Mouse (Mus musculus): ENCODE results near the gene Gpr137.

Gpr137 gene

GRCm38 (mm10) chr19:6973581-6974190 lies 31.4 kb upstream of the Gpr137 start:
- no peak for DNase-seq (ENCODE audit: low read depth, low spot score)

DNA sequence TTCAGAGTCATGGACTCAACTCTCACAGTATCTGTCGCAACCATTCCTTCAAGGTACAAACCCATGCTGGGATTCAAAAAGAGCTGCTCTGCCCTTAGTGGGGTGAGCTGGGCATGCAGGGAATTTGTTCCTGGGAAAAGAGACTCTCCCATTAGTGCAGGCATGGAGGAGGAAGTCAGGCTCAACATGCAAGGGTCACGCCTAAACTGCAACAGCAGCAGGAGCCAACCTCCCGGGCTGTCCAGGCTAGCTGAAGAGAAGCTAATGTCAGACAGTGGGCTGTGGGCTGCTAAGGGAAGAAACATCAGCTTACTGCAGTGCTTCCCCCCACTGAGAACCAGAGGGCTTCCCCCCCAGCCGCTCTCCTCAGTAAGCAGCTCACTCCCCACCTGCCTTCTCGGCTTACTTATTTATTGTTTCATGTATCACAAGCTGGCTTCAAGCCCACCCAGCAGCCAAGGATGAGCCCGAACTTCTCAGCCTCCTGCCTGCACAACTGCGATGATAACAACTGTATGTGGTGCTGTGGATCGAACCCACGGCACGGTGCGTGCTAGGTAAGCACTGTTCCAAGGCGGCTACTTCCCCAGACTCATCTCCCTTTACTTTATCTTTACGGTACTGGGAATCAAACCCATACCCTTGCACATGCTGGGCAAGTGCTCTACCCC lies 30.1 kb upstream of the Gpr137 start:
- DNase-seq (ENCODE audit: low read depth, low spot score) = no peak

DNA sequence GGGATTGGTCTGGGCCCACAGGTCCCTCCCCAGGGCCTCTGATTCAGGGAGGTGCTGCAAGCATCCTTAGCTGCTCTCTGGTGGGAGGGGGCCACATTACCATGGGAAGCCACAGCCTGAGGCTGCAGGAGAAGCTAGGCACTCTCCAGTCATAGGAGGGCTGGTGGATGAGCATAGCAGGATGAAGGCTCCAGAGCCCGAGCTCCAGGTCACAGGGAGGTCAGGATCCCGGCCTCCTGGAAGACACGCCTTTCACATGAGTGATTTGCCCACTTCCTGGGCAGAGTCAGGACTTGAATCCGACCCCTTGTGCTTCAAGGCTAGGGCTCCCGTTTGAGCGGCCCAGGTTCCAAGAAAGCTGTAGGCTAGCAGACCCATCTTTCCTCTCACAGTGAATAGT lies 29.4 kb upstream of the Gpr137 start:
- peak; percentile 25 for DNase-seq (ENCODE audit: low read depth, low spot score)

- DNase-seq (ENCODE audit: low read depth, low spot score) = peak; percentile 43
Observed at GRCm38 (mm10) chr19:6970460-6971085, 28.3 kb upstream of the Gpr137 start.

DNA sequence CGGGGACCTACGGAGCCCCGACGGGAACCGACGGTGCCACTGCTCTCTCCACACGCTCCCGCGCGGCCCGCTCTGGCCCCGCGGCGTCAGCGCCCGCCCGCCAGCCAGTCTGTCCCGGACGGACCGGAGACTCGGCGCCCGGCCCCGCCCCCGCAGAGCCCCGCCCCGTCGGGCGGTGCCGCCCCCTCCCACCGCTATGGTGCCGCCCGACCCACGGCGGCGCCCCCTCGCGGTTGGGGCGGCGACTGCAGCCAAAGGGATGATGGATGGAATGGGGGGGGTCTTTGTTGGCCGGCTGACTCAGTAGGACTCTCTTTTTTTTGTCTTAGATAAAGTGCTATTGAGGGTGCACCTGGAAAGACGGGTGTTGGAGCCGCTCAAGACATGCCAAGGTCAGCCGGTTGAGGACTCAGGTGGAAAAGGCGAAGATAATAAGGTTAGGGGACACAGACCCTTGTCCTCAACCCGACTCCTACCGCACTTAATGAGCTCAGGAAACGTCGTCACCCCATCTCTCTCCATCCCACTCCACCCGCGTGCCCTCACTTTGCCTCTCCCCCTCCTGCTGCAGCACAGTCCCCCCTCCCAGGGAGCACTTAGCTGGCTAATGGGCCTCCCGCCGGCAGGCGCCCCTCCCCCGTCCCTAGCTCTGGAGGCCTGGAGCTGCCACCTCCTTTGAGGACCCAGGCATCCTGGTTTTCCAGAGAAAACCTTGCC lies 27.5 kb upstream of the Gpr137 start:
- DNase-seq (ENCODE audit: low read depth, low spot score) = peak; percentile 67

DNA sequence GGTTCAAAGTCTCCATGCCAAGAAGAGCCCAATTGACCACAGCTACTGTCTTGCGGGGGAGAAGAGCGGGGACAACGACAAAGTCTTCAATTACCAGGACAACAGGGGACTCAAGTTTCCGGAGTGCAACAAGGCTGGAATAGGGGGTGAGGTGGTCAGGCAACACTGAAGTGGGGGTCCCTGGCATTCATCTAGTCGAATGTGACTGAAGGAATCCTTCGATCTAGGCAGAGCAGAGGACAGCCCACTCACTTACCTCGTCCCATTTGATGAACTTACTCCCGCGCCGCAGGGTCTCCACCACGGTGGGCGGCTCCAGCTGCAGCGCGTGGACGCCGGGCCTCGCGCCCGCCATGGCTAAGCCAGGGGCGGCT lies 27.0 kb upstream of the Gpr137 start:
- peak; percentile 32 for DNase-seq (ENCODE audit: low read depth, low spot score)

DNA sequence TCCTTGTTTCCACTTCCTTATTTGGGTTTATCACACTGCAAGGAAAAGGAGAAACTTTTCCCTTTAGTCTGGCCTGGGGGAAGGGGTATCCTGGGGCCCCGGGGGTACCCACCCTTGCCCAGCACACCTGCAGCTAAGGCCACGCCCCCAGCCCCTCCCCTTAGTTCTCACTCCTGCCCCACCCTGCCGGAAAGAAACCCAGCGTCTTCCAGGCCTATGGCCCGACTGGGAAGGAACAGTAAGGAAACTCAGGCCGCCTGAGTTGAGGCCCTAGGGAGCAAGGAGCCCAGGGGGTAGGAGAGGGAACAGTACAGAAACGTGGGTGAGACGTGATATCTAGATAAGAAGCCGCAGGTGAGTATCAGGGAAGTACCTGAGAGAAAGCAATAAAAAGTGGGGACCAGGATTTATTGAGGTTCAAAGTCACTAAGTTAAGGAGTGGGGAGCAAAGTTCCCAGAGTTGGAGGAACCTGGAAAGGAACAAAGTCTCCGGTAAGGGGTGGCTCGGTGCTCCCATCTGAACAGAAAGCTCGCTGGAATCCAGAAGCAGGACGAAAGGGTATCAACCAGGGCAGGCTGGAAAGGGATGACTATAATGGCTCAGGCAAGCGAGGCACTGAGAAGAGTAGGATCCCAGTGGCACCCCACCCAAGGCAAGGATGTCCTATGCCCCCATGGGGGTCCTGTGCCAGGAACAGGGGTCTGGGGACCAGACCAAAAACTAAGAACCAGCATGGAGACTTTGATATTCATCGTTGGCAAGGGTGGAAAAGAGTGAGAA lies 26.4 kb upstream of the Gpr137 start:
- DNase-seq (ENCODE audit: low read depth, low spot score) = peak; percentile 60

GRCm38 (mm10) chr19:6956461-6956860 lies 14.2 kb upstream of the Gpr137 start:
- DNase-seq (ENCODE audit: low read depth, low spot score) = no peak

DNA sequence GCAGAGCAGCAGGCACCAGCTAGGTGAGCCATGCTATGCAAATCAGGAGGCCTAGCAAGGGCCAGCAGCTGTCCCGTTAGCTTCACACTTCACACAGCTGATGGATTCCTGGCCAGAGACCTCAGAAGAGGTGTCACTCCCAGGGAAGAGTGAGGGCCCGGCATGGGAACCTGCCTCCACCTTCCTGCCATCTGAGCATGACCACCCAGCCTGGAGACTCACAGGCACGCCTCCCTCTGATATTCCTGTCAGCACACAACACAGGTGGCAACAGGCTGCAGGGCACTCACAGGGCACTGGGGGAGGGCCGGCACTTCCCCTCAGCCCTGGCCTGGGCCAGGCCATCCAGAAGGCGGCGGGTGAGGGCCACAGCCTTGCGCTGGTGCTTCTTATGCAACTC lies 13.1 kb upstream of the Gpr137 start:
- no peak for DNase-seq (ENCODE audit: low read depth, low spot score)

GRCm38 (mm10) chr19:6954046-6954445 lies 11.8 kb upstream of the Gpr137 start:
- peak; percentile 63 for DNase-seq (ENCODE audit: low read depth, low spot score)

DNA sequence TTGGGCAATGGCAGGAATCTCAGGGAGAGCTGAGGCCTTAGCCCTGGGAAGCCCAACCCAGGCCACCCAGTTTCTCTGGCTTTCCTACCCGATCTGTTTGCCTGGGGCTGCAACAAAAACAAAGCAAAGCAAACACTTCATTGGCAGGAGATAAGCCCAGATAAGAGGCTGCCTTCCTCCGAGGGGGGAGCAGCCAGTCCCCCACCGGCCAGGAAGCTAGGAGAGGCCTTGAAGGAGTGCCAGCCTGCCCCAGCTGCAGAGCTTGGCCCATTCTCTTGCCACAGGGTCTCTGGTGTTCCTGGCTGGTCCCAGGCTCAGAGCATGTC lies 10.4 kb upstream of the Gpr137 start:
- DNase-seq (ENCODE audit: low read depth, low spot score) = no peak

- peak; percentile 89 for DNase-seq (ENCODE audit: low read depth, low spot score)
Observed at GRCm38 (mm10) chr19:6951994-6952711, 9.9 kb upstream of the Gpr137 start.

- DNase-seq (ENCODE audit: low read depth, low spot score) = peak; percentile 99
Observed at GRCm38 (mm10) chr19:6951381-6951968, 9.2 kb upstream of the Gpr137 start.

- DNase-seq (ENCODE audit: low read depth, low spot score) = peak; percentile 75
Observed at GRCm38 (mm10) chr19:6950613-6951153, 8.4 kb upstream of the Gpr137 start.

- no peak for DNase-seq (ENCODE audit: low read depth, low spot score)
Observed at GRCm38 (mm10) chr19:6949951-6950350, 7.7 kb upstream of the Gpr137 start.

GRCm38 (mm10) chr19:6949532-6949931 lies 7.3 kb upstream of the Gpr137 start:
- peak; percentile 29 for DNase-seq (ENCODE audit: low read depth, low spot score)

GRCm38 (mm10) chr19:6948186-6948585 lies 5.9 kb upstream of the Gpr137 start:
- DNase-seq (ENCODE audit: low read depth, low spot score) = no peak

- DNase-seq (ENCODE audit: low read depth, low spot score) = no peak
Observed at GRCm38 (mm10) chr19:6947742-6948141, 5.5 kb upstream of the Gpr137 start.

- DNase-seq (ENCODE audit: low read depth, low spot score) = no peak
Observed at GRCm38 (mm10) chr19:6943709-6944108, 1.4 kb upstream of the Gpr137 start.

- DNase-seq (ENCODE audit: low read depth, low spot score) = no peak
Observed at GRCm38 (mm10) chr19:6942764-6943163, 484 bp upstream of the Gpr137 start.
